Mouse (Mus musculus) kidney, postnatal 10 days (tissue): ENCODE data around the gene Fam221b.

ENCODE experiments used
- DNase-seq: peaks from one replicate; pipeline ENCODE4 v3.0.0; 2021; ENCODE audit warnings: mixed read lengths

Fam221b gene

DNA sequence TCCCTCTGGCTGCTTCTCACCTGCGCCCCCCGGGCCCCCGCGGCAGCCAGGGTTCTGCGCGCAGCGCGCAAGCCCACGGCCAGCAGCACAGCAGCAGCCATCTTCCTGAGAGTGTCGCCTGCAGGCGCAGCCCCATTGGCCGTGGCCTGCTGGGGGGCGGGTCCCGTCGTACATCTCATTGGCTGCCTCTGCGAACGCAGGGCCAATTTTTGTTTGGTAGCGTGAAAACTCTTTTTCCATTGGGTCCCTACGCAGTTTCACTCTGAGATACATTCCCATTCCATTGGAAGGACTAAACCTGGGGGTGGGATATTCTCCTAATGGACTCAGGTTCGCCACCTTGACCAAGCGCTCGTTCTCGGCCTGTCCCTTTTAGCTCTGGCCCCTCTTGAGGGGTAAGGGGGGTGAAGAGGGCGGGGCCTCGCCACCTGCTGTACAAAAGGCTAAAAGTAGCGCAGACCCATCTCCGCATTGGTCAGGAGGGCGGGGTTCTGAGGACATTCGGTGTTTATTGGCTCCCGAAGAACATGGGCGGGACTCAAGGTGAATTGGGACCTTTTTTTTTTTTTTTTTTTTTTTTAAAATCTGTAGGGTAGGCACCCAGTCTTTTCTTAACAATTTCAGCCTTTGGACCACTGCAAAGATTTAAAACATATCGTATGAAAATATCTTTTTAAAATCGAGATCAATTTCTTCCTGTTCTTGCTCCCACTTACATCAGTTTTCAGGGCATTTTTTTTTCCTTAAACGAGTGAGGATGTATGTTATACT is 12.4 kb downstream of the Fam221b start, which contains the start of gene Hint2:
TSS of gene Hint2 (minus strand) at position 128 of the 771 bp plus-strand sequence.
- peak; percentile 95 for DNase-seq

DNA sequence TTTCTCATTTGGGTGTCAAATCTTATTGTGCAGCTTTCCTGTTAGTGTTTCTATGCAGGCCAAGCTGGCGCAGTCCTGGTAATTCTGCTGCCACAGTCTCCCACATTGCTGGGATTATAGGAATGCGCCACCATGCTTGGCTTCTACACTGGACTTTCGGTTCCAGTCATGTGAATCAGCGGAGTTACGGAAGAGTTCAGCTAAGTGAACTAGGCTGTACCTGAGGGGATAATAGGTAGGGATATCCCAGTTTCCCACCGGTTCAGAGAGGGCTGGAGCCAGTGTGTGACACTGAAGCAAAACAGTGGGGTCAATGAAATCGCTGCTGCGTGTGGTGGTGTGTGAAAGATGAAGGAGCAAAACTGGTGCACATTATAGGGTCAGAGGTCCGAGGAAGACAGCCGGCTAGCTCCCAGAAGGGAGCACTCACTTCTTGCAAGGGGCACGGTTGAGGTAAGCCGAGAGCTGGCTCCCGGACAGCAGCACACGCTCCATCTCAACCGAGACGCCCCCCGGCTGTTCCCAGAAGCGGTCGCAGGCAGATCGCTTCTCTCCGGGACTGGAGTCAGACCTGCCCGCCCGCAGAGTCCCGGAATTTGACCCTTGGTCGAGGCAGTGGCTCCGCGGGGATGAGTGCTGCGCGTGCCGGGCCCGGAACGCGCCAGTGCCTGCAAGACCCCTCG is 13.1 kb downstream of the Fam221b start:
- peak; percentile 43 for DNase-seq

DNA sequence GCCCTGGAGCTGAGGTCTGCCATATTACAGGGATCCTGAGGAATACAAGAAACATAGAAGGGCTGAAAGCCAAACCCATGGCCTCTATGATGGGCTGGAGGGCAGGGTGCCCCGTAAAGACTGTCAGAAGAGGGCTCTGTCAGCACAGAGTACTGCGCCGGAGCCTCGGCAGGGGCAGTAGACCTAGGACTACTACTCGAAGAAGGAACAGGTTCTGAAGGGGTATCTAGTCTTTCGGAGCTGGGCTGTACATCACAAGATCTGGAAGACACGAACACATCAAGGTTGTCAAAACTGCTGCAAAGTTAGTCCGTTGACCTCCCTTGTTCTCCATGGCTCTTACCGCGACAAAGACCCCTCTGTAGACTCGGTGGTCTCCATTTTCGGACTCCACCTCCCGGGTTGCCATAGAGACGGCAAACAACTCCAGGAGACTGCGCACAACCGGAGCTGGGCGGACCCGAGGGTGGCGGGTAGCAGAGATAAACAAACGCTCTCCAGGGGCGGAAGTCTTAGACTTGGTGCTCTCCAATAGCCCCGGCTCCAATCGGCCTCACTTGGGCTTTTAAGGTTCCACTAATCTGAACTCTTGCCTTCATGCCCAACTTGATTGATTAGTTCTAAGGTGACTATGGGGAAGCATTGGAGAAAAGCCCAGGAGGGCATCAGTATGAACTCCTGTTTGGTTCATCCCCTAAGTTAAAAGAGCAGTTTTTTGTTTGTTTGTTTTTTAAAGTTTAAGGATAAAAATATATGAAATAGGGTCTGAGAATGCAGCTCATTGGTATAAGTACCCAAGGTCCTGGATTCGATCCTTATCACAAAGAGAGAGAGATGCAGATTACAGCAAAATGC is 15.6 kb downstream of the Fam221b start, which contains the start of gene Spag8:
TSS of gene Spag8 (minus strand) at position 434 of the 855 bp plus-strand sequence.
- DNase-seq = peak; percentile 61

DNA sequence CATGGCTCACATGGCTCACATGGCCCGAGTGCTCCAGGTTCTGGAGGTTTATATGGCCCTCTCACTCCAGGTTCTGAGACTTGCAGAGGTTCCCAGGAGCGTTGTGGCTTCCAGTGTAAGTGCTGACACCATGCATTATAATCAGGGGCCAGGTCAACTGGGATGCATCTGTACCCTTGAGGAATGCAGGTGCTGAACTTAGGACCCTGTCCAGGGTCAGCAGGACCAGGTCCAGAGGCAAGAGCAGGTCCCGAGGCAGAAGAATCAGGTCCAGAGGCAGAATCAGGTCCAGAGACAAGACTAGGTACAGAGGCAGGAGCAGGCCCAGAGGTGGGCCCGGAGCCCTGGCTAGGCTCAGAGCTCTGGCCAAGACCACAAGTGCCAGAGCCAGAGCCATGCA is 16.2 kb downstream of the Fam221b start:
- no peak for DNase-seq

GRCm38 (mm10) chr4:43649783-43650182 is 19.2 kb downstream of the Fam221b start:
- no peak for DNase-seq

DNA sequence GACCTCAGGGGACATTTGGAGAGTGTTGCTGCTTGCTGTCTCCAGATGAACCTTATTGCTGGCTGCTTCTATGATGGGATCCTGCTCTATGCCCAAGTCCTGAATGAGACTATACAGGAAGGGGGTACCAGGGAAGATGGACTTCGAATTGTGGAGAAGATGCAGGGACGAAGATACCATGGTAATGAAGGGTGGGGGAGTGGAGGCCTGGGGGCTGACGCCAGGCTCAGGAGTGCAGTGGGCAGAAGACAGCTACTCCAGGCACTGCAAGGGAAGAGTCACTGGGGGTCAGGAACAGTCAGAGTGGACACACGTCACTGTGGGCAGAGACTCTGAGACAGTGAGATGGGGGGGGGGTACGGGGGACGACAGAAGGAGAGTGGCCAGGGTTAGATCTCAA is 28.5 kb downstream of the Fam221b start:
- peak; percentile 2 for DNase-seq

DNA sequence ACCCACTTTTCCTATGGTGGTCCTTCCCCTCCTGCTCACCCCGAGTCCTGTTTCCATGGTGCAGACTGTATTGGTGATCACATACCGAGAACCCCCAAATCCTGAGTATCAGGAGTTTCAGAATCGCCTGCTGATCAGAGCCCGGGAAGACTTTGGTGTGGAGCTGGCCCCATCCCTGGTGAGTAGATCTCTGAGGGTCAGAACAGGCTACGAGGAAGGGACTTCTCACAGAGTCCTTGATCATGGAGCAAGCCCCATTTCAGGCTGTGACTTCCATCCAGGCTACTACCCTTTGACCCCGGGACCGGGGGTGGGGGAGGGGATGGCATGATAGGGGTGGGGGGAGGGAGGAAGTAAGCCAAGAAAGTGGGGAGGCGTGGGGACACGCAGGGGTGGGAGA is 28.9 kb downstream of the Fam221b start:
- peak; percentile 6 for DNase-seq

DNA sequence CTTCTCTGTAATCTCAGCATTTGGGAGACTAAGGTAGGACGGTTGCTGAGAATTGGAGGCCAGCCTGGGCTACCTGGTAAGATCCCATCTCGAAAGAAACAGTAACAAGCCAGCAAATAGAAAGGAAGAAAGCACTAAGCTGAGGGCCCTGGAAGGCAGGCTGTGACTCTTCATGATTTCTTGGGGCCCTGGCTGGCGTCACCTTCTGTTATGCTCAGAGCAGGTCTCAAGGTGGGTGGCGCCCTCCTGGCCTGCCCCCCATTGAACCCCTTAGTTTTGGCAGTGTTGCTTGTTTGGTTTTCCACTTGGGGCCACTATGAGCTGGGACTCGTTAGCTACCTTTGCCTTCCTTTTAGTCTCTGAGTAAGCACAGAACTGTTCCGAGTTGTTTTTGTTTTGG is 32.2 kb downstream of the Fam221b start:
- peak; percentile 3 for DNase-seq

DNA sequence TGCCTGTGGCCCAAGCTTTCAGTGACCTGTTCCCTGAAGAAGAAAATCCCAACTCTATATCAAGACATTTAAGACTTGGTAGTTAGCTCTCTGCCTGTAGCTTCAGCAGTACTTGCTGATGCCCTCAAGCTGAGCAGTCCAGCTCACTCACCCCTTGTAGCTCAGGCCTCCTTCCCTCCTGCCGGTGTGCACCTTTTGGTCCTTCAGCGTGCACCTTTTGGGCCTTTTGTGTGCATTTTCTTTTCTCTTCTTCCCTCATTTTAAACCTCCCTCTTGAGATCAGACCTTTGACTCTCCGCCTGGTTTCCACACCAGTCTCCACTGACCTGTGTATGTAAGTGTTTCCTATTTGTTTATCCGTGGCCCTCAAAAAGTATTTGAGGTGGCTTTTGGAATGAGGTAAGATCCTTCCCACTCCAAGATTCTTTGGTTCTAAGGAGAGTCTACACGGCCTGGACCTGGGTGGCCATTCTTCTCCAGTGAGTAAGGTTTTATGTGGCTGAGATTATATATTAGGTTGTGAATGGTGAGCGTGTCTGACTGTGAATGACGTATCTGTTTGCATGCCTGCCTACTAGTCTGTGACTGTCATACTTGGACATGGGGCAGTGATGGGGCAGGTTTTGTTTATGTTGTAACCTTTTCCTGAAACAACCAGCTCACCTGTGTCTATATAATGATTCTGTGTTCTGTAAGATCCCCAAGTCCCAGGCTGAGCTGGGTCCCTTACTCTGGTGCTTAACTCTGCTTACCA is 34.1 kb downstream of the Fam221b start:
- DNase-seq = peak; percentile 2

- peak; percentile 3 for DNase-seq
These were observed 35.2 kb downstream of the Fam221b start for GRCm38 (mm10) chr4:43633736-43634135.

DNA sequence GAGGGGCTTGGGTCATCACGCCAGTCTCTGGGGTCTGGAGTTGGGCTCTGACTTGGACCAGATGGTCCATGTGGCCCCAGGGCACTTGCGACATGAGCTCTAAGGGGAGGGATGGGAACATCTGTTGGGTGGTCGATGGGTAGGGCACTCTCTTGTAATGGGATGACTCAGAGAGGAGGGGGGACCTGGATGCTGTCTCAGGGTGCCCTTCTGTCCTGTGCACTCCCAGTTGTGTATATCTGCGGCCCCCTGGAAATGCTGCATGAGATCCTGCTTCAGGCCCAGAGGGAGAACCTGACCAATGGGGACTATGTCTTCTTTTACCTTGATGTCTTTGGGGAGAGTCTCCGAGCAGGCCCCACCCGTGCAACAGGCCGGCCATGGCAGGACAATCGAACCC is 35.6 kb downstream of the Fam221b start:
- DNase-seq = peak; percentile 5

DNA sequence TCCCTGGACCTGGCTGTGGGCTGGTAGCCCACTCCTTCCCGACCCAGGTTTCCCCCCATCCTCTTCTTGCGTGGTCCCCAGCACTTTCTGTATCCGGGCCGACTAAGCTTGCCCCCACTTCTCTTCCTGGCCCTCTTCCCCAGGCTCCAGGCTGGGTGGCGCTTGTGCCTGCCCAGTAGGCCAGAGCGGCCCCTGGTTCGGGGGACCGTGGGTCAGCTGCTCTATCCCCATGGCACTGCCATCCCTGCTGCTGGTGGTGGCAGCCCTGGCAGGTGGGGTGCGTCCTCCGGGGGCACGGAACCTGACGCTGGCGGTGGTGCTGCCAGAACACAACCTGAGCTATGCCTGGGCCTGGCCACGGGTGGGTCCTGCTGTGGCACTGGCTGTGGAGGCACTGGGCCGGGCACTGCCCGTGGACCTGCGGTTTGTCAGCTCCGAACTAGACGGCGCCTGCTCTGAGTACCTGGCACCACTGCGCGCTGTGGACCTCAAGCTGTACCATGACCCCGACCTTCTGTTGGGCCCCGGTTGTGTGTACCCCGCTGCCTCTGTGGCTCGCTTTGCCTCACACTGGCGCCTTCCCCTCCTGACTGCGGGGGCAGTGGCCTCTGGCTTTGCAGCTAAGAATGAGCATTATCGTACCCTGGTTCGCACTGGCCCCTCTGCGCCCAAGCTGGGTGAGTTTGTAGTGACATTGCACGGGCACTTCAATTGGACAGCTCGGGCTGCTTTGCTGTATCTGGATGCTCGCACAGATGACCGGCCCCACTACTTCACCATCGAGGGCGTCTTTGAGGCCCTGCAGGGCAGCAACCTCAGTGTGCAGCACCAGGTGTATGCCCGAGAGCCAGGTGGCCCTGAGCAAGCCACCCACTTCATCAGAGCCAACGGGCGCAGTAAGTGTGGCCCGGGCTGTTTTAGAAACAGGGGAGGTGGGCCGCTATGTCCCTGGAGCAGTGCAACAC is 36.7 kb downstream of the Fam221b start:
- peak; percentile 35 for DNase-seq

DNA sequence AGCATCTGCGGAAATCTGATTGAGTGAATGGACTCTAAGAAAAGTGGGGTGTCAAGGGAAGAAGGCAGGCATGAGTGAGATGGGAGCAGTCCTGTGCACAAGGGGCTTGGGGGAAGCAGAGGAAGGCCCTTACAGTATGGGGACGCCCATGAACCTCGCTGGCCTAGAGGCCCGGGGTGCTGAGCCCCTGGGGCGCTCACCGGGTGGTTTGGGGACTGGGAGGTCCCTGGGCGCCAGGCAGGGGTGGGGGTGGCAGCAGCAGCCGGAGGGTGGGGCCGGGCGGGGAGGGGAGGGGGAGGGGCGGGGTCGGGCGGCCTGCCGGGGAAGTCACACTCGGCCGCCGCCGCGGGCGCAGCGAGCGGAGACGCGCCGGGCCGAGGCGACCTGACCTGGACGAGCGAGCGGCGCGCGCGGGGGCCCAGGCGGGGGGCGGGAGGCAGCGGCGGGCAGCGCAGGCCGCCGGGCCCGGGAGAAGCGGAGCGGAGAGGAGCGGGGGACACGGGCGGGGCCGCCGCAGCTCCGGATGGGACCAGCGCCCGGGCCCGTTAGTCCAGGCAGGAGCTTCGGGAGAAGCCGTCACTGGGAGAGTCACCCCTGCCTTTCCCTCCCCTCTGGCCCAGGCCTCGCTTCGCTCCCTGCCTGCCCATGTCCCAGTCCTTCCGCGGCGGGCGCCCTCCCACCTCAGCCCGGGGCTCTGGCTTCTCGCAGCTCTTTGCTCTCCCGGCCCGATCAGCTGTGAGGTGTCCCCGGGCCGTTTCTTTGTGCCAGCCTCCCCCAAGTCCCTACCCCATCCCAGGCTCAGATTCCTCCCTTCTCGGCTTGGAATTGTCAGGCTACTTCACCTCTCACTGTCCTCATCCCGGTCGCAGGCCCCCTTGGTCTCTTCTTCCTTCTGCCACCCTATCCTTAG is 37.6 kb downstream of the Fam221b start, which contains the start of gene Npr2:
TSS of gene Npr2 (plus strand) at position 890 of the 910 bp plus-strand sequence.
- DNase-seq = peak; percentile 76

DNA sequence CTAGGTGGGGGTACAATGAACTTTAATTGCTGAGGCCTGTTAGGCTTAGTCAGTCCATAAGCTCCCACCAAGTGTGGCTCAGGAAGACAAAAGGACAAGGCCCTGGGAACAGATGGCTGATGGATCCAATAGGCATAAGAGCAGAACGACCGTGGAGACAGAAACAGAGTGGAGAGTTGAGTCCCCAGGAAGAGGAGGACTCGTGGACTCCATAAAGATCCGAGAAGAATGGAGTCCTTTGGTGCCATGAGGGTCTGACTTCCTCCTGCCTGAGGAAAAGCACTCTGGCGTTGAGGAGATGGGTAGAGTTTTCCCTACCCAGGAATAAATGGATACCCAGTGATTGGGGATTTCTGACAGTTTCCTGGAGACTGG is 38.3 kb downstream of the Fam221b start:
- no peak for DNase-seq

DNA sequence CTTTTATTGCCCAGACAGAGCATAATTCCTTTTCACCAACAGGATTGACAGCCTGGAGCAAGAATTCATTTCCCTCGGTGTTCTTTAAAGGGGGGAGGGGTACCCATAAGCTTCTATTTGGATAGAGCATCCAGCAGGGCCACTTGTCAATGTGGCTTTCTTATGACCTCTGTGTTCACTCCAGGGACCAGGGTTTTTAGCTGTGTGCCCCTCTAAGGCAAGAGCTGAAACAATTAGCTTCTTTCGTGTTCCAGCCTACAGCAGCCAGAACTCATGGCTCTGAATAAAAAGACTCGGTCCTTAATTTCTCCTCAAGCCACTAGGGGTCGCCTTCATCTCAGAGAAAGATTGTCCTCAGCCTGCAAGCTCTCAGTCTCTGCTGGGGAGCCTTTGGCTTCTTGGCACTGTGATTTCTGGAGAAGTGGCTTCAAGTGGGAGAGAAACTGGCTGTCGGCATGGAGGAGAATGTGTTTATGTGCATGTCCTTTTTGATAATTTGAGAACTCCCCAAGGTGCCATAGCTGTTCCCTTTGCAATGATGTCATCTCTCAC is 38.8 kb downstream of the Fam221b start:
- peak; percentile 89 for DNase-seq

- DNase-seq = peak; percentile 9
These were observed 39.7 kb downstream of the Fam221b start for GRCm38 (mm10) chr4:43629106-43629817.

DNA sequence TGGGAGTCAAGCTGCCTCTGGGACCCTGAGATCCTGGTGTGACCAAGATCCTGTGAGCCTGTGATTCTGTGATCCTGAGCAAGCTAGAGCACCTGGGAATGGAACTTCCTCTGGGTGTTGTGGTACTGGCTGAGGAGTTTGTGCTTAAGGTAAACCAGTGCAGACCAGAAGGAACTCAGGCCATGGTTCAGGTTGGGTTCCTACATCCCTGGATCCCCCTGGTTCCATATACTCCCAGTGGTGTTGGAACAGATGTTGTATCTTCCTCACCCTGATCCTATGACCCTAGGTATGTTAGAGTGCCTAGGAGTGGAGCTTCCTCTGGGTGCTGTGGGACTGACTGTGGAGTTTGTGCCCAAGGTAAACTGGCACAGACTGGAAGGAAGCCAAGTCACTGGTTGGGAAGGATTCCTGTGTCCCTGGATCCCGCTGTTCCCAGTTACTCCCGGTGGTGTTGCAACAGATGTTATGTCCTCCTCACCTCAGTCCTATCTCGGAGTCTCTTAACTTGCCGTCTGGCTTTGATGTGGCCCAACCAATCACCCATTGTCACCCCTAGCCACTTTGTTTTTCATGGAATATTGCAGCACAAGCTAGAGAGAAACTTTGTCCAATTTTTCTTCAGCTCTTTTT is 48.7 kb downstream of the Fam221b start:
- no peak for DNase-seq

GRCm38 (mm10) chr4:43613060-43613730 is 55.8 kb downstream of the Fam221b start:
- DNase-seq = peak; percentile 42
